Mouse (Mus musculus) liver, embryonic 11.5 days (tissue): ENCODE results near the gene Prss35. TPM values are rescaled to one million over a fixed set of nuclear protein-coding genes. Genes with fewer than 3 reads are reported as not detected.

Experiments
- ATAC-seq: fragments of 200-750 bp; cut with Nextera tagmentation; replicated peaks from 2 replicates; pipeline ENCODE4 v1.8.0; 2017; ENCODE audit warnings: moderate number of reproducible peaks, mild to moderate bottlenecking, moderate TSS enrichment, moderate library complexity; ENCODE audit not compliant: low FRiP score
- DNase-seq: peaks from one replicate; pipeline ENCODE4 v3.0.0-alpha.2; 2017; ENCODE audit warnings: low spot score
- H3K27ac ChIP-seq: fragments of 300-500 bp; sonication (generic); 2 replicates; pipeline ENCODE4 v1.5.1; 2014; ENCODE audit warnings: mild to moderate bottlenecking, low read depth, low read length, control low read depth
- H3K27me3 ChIP-seq: fragments of 300-500 bp; sonication (generic); replicated peaks from 2 replicates; pipeline ENCODE4 v1.6.1; 2014; ENCODE audit warnings: low read length, mixed read lengths; ENCODE audit not compliant: control insufficient read depth, insufficient read depth
- H3K36me3 ChIP-seq: fragments of 300-500 bp; sonication (generic); 2 replicates; pipeline ENCODE4 v1.6.1; 2014; ENCODE audit warnings: mild to moderate bottlenecking, low read length, moderate library complexity, mixed read lengths; ENCODE audit not compliant: control insufficient read depth, insufficient read depth
- H3K4me1 ChIP-seq: fragments of 300-500 bp; sonication (generic); replicated peaks from 2 replicates; pipeline ENCODE4 v1.6.1; 2014; ENCODE audit warnings: low read length, mixed read lengths; ENCODE audit not compliant: control insufficient read depth, insufficient read depth
- H3K4me2 ChIP-seq: fragments of 300-500 bp; sonication (generic); 2 replicates; pipeline ENCODE4 v1.6.1; 2014; ENCODE audit warnings: mild to moderate bottlenecking, control low read depth, moderate library complexity
- H3K4me3 ChIP-seq: fragments of 300-500 bp; sonication (generic); 2 replicates; pipeline ENCODE4 v1.5.1; 2014; ENCODE audit warnings: low read depth, low read length, control low read depth
- H3K9ac ChIP-seq: fragments of 300-500 bp; sonication (generic); 2 replicates; pipeline ENCODE4 v1.6.1; 2014; ENCODE audit warnings: low read depth, low read length, control low read depth
- H3K9me3 ChIP-seq: fragments of 300-500 bp; sonication (generic); 2 replicates; pipeline ENCODE4 v1.6.1; 2016; ENCODE audit warnings: low read length, inconsistent platforms, mixed read lengths; ENCODE audit not compliant: control insufficient read depth
- WGBS: fragments of 180-500 bp; shearing (Covaris S2); extraction: QIAGEN DNeasy Blood & Tissue Kit; methylation state at CpG from one replicate; pipeline ENCODE4 v1.1.7; 2014; 5-methylcytosine and 5-hydroxymethylcytosine counted together
- polyA plus RNA-seq: library from polyadenylated mRNA; unstranded; fragments of >200 nt; fragmentation: Nextera tagmentation; extraction: Ambion mirVana; gene quantifications from 2 replicates; pipeline ENCODE4 v1.2.1, GENCODE M21; 2014

Prss35 gene
- polyA plus RNA-seq, 1 experiment from 2014 or later, result 3.7 TPM

DNA sequence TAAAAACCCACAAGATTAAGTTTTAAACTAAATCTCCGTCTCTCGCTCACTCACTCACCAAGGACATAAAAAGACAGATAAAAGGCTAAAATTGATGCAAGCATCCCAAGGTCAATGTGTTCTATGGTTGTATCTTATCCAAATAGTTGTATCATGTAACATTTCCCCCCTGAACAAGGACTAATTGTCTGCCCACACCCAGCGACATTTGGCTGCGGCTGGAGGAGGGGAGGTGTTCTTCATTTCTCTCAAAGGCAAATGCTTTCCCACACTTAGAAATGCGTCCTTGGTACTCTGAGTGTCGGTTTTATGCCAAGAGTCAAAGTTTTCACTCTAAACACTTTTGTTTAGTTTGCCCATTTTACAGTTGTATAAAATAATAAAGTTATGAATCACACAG is 34.5 kb upstream of the Prss35 start:
- H3K27me3 ChIP-seq, result no peaks in the 10 kb centered on the region
- H3K9me3 ChIP-seq, result no peaks in the 10 kb centered on the region
- WGBS, result 62% methylated on average over 6 of the region's 6 CpGs
- H3K9ac ChIP-seq, result no peak overlapping the region
- no peak overlapping the region for H3K27ac ChIP-seq
- no peak for ATAC-seq
- H3K4me1 ChIP-seq, result no peaks in the 10 kb centered on the region
- no peak for DNase-seq
- H3K4me3 ChIP-seq, result no peak overlapping the region
- no peak overlapping the region for H3K4me2 ChIP-seq
- no peaks in the 10 kb centered on the region for H3K36me3 ChIP-seq

GRCm38 (mm10) chr9:86710091-86710634 is 33.3 kb upstream of the Prss35 start:
- H3K4me2 ChIP-seq, result no peak overlapping the region
- H3K36me3 ChIP-seq, result no peaks in the 10 kb centered on the region
- whole genome bisulfite sequencing, result 76% methylated on average over 2 of the region's 2 CpGs

DNA sequence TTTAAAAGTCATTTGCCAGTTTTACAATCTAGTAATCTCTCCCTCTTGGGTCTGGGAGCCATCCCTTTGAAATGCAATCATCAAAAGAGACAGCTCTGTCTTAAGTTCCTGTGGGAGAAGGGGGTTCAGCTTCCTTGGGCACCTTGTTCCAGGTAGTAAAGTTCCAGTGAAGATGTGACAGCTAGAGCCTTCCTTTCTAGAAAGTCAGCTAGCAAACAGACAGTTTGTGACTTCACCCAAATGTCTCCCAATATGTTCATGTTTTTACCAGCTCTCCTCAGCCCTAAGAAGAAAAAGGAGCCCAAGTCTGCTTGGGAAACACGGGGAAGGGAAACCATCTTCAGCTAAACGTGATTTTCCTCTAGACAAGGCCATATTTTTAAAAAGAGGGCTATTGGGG is 30.8 kb upstream of the Prss35 start:
- Histone ChIP-seq H3K27me3 (no peaks in the 10 kb centered on the region), H3K4me3 (no peak overlapping the region), H3K9ac (no peak overlapping the region), H3K4me2 (no peak overlapping the region), H3K4me1 (no peaks in the 10 kb centered on the region), H3K27ac (no peak overlapping the region), H3K9me3 (no peaks in the 10 kb centered on the region), H3K36me3 (no peaks in the 10 kb centered on the region)
- WGBS, result 73% methylated on average over 2 of the region's 2 CpGs
- no peak for ATAC-seq
- DNase-seq, result no peak

More at GRCm38 (mm10) chr9:86710091-86710634, 33.3 kb upstream of the Prss35 start:
- ATAC-seq (no peak), DNase-seq (no peak)
- no peaks in the 10 kb centered on the region for H3K4me1 ChIP-seq
- no peak overlapping the region for H3K9ac ChIP-seq
- no peak overlapping the region for H3K4me3 ChIP-seq
- no peak overlapping the region for H3K27ac ChIP-seq
- no peaks in the 10 kb centered on the region for H3K9me3 ChIP-seq
- no peaks in the 10 kb centered on the region for H3K27me3 ChIP-seq

DNA sequence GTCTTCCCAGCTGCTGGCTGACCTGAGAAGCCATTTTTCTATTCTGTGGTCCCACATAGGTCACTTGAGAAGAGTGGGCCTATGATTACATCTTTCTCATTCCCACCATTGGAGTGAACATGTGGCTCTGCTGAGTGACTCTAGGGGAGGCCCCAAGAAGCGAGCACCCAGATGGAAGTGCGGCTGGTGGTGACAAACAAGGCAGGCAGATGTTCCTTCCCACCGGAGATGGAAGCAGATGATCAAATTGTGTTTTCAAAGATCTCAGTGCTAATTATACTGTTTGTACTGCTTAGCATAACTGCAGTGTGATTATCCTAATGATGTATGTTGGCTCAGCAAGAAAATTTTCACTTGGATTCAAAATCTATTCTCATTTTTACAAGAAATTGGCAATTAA is 29.4 kb upstream of the Prss35 start:
- Histone ChIP-seq H3K36me3 (no peaks in the 10 kb centered on the region), H3K27ac (no peak overlapping the region), H3K4me1 (no peaks in the 10 kb centered on the region), H3K4me3 (no peak overlapping the region), H3K4me2 (no peak overlapping the region), H3K9me3 (no peaks in the 10 kb centered on the region), H3K9ac (no peak overlapping the region), H3K27me3 (no peaks in the 10 kb centered on the region)
- 83% methylated on average over 3 of the region's 3 CpGs for WGBS
- DNase-seq (no peak), ATAC-seq (no peak)

GRCm38 (mm10) chr9:86716540-86716939 is 26.9 kb upstream of the Prss35 start:
- DNase-seq, result no peak
- H3K36me3 ChIP-seq, result no peaks in the 10 kb centered on the region
- H3K27me3 ChIP-seq, result no peaks in the 10 kb centered on the region
- no peaks in the 10 kb centered on the region for H3K9me3 ChIP-seq
- H3K4me2 ChIP-seq, result no peak overlapping the region
- H3K4me3 ChIP-seq, result no peak overlapping the region
- H3K9ac ChIP-seq, result no peak overlapping the region
- ATAC-seq, result no peak
- no peak overlapping the region for H3K27ac ChIP-seq
- H3K4me1 ChIP-seq, result no peaks in the 10 kb centered on the region
- WGBS, result 42% methylated on average over 2 of the region's 2 CpGs

DNA sequence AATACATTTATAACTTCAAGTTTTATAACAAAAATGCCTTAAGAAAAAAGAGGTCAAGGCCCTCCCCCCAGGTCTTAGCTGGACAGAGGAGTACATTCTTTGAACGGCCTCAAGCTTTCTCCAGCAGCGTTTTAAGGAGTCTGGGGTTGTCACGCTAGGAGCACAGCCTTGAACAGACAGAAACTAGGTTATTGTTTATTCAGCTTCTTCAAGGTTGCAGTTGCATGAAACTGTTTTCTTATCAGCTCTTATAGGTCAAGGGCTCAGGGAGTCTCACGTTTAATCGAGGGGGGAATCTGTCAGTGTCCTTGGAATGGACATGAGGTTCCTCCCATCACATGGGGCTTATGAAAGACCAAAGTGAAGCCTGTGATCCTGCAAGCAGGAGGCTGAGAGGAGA is 26.3 kb upstream of the Prss35 start:
- no peaks in the 10 kb centered on the region for H3K4me1 ChIP-seq
- H3K4me3 ChIP-seq, result no peak overlapping the region
- no peak overlapping the region for H3K9ac ChIP-seq
- whole genome bisulfite sequencing, result 71% methylated on average over 5 of the region's 5 CpGs
- DNase-seq, result no peak
- H3K4me2 ChIP-seq, result no peak overlapping the region
- no peaks in the 10 kb centered on the region for H3K9me3 ChIP-seq
- H3K27ac ChIP-seq, result no peak overlapping the region
- H3K27me3 ChIP-seq, result no peaks in the 10 kb centered on the region
- no peaks in the 10 kb centered on the region for H3K36me3 ChIP-seq
- ATAC-seq, result no peak

DNA sequence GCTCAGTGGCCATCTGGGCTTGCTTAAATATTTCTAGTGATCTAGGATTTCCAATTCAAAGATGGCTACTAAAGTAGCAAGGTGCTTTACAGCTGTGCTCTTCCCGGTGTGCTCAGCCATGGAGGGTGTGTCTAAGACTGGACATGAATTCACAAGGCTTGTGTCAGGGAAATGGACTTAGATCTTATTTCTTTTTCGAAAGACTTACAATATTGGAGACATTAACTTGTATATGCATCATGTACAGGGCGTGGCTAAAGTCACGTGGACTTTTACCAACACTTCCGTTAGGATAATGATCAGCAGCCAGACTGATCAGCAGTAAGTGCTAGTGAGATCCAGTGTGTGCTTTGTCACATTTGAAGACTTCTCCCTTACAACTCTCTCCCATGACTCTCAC is 23.2 kb upstream of the Prss35 start:
- no peak overlapping the region for H3K4me3 ChIP-seq
- DNase-seq (no peak), ATAC-seq (no peak)
- no peak overlapping the region for H3K9ac ChIP-seq
- no peaks in the 10 kb centered on the region for H3K36me3 ChIP-seq
- no peaks in the 10 kb centered on the region for H3K4me1 ChIP-seq
- no peak overlapping the region for H3K27ac ChIP-seq
- no peak overlapping the region for H3K4me2 ChIP-seq
- no peaks in the 10 kb centered on the region for H3K27me3 ChIP-seq
- H3K9me3 ChIP-seq, result no peaks in the 10 kb centered on the region
- 75% methylated on average over 5 of the region's 5 CpGs for WGBS

GRCm38 (mm10) chr9:86720794-86721193 is 22.7 kb upstream of the Prss35 start:
- Histone ChIP-seq H3K4me2 (no peak overlapping the region), H3K36me3 (no peaks in the 10 kb centered on the region), H3K4me3 (no peak overlapping the region), H3K4me1 (no peaks in the 10 kb centered on the region), H3K27me3 (no peaks in the 10 kb centered on the region), H3K9ac (no peak overlapping the region), H3K27ac (no peak overlapping the region), H3K9me3 (no peaks in the 10 kb centered on the region)
- DNase-seq (no peak), ATAC-seq (no peak)
- WGBS, result 64% methylated on average over 2 of the region's 2 CpGs

GRCm38 (mm10) chr9:86725066-86725465 is 18.4 kb upstream of the Prss35 start:
- Histone ChIP-seq H3K36me3 (no peaks in the 10 kb centered on the region), H3K27ac (no peak overlapping the region), H3K9ac (no peak overlapping the region), H3K4me3 (no peak overlapping the region), H3K4me1 (no peaks in the 10 kb centered on the region; the same call in 1 of the 2 replicates), H3K27me3 (no peaks in the 10 kb centered on the region), H3K9me3 (no peaks in the 10 kb centered on the region), H3K4me2 (no peak overlapping the region)
- WGBS, result 92% methylated on average over 4 of the region's 4 CpGs
- DNase-seq (no peak), ATAC-seq (no peak)
